Mouse (Mus musculus) megakaryocyte, embryonic 14.5 days (primary cell): Measurements from ENCODE around the gene Nutm1.

Source experiments
- FLI1 ChIP-seq: IDR thresholded peaks from 2 replicates; pipeline ENCODE4 v1.6.1; 2012; ENCODE audit warnings: low read length, inconsistent platforms, mixed read lengths
- GATA1 ChIP-seq: IDR thresholded peaks from 3 replicates; pipeline ENCODE4 v1.6.1; 2012; ENCODE audit warnings: mixed read lengths, low read length, inconsistent platforms, borderline replicate concordance

DNA sequence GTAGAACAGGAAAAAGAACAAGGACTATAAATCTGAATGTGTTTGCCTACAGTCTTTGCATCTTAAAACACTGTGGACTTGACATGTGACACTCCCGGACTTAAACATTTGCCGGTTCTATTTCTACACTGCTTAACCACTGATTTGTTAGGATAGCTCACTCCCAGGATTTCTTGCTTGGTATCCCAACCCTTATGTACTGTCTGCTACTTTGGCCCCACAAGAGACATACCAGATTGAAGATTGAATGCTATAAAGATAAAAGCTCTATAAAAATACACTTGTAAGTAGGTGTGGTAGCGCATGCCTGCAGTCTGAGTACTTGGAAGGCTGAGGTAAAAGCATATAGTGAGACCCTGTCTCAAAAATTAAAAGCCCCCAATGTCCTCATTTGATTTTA is 30.4 kb upstream of the Nutm1 start:
- TF ChIP-seq GATA1, result no peak
- no peak for TF ChIP-seq FLI1
